ENCODE assay signal across 24 mouse cellular contexts in the genomic region with DNA sequence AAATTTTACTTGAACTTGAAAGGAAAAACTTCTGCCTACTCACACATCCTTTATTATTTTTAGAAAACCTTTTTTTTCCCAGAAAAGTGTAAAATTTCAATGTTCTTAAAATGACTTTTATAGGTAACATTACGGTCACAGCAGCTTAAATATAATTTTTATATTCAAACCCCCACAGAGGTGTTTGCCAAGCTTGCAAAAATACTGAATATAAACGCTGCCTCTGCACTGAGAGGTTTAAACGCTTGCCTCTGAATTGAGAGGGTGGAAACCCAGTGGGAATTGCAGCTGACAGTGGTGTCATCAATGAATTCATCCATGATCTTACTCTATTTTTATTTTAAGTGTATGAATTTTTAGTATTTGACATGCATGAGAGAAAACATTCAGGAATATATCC.
A peak's percentile ranks its signal among the peaks of the same experiment; 100 is the strongest.
DNase-seq lines count a peak whose midpoint lies in the region; ATAC-seq lines count a peak whose summit lies in the region.
"Had no signal": no experiment of that assay in that cellular context is flagged by ENCODE, and none has a peak within 500 bp of the region (broad histone marks: within the 10 kb centered on the region; RNA-seq: fewer than 3 reads in every experiment).

No protein-coding gene starts in this region.

- peak; percentile 76 for ATAC-seq in frontal cortex, adult (ENCODE audit: low TSS enrichment)
- ATAC-seq: activated CD4-positive, CD25-positive, alpha-beta regulatory T cell, adult 4 months; CD4-positive, CD25-positive, alpha-beta regulatory T cell, adult 4 months; forebrain, embryonic 15.5 days; forebrain, postnatal 0 days; Patski had no signal

- DNase-seq in frontal cortex, postnatal 10 days (ENCODE audit: low spot score in 2 of 2) = no peak
- peak; percentile 8 to 16 for DNase-seq in left cerebral cortex, adult 9 months (ENCODE audit: low spot score in 2 of 2)
- no peak for DNase-seq in left cerebral cortex, adult 11 months (ENCODE audit: low spot score)
- DNase-seq in right cerebral cortex, adult 18-20 months = peak; percentile 15
- no peak for DNase-seq in right cerebral cortex, postnatal 4 days
- DNase-seq in telencephalon, adult 2 months (ENCODE audit: low read depth, low spot score) = peak; percentile 59
- DNase-seq in adrenal gland, adult (ENCODE audit: inconsistent age in 2 of 2, low spot score in 1 of 2) = no peak
- DNase-seq: adrenal gland, adult 2 months; adrenal gland, postnatal 10 days; adrenal gland, postnatal 25 days; B cell, adult 2 months; cerebellum, adult 11 months; cerebellum, adult 18-20 months; cerebellum, adult 8-10 months; cerebellum, adult 9-11 months; cerebellum, postnatal 14 days; cerebellum, postnatal 36 days; embryo, embryonic 11 days; forebrain, postnatal 0 days had no signal

Comparison
In these comparisons a context has a peak if more than half of its experiments do, and no peak if none do; other contexts are left out.
1. DNase-seq: peak in left cerebral cortex, adult 9 months (2 of 2), right cerebral cortex, adult 18-20 months (single experiment) and telencephalon, adult 2 months (single experiment); none in frontal cortex, postnatal 10 days (0 of 2), left cerebral cortex, adult 11 months (single experiment), right cerebral cortex, postnatal 4 days (single experiment) and adrenal gland, adult (0 of 2).